Mouse (Mus musculus) embryonic facial prominence, embryonic 10.5 days (tissue): ENCODE results near the gene Hoxd10. TPM values are rescaled to one million over a fixed set of nuclear protein-coding genes. Genes with fewer than 3 reads are reported as not detected.

Experiments
- DNase-seq: peaks from one replicate; pipeline ENCODE4 v3.0.0-alpha.2; 2017; ENCODE audit warnings: low spot score
- H3K27ac ChIP-seq: fragments of 300-500 bp; sonication (generic); replicated peaks from 2 replicates; pipeline ENCODE4 v1.5.1; 2016; ENCODE audit warnings: mild to moderate bottlenecking
- H3K27me3 ChIP-seq: fragments of 300-500 bp; sonication (generic); replicated peaks from 2 replicates; pipeline ENCODE4 v1.6.1; 2016; ENCODE audit warnings: low read depth, mild to moderate bottlenecking; ENCODE audit not compliant: poor library complexity, severe bottlenecking
- H3K36me3 ChIP-seq: fragments of 300-500 bp; sonication (generic); replicated peaks from 2 replicates; pipeline ENCODE4 v1.6.1; 2016; ENCODE audit warnings: mild to moderate bottlenecking, moderate library complexity
- H3K4me1 ChIP-seq: fragments of 300-500 bp; sonication (generic); 2 replicates; pipeline ENCODE4 v1.6.1; 2016
- H3K4me3 ChIP-seq: fragments of 300-500 bp; sonication (generic); 2 replicates; pipeline ENCODE4 v1.5.1; 2016; ENCODE audit warnings: mild to moderate bottlenecking, moderate library complexity
- H3K9me3 ChIP-seq: fragments of 300-500 bp; sonication (generic); 2 replicates; pipeline ENCODE4 v1.6.1; 2016; ENCODE audit warnings: mild to moderate bottlenecking
- WGBS: fragments of 180-500 bp; shearing (Covaris S2); methylation state at CpG from one replicate; pipeline ENCODE4 v1.1.7; 2016; 5-methylcytosine and 5-hydroxymethylcytosine counted together
- polyA plus RNA-seq: library from polyadenylated mRNA; unstranded; fragments of >200 nt; fragmentation: Nextera tagmentation; extraction: Ambion mirVana; gene quantifications from 2 replicates; pipeline ENCODE4 v1.2.1, GENCODE M21; 2016

The Hoxd10 gene
- polyA plus RNA-seq, 1 experiment from 2014 or later: not detected

- peak; percentile 72 for DNase-seq
- H3K27ac ChIP-seq: no peak overlapping the region
These were observed 6.7 kb downstream of the Hoxd10 start for GRCm38 (mm10) chr2:74698201-74699052.

DNA sequence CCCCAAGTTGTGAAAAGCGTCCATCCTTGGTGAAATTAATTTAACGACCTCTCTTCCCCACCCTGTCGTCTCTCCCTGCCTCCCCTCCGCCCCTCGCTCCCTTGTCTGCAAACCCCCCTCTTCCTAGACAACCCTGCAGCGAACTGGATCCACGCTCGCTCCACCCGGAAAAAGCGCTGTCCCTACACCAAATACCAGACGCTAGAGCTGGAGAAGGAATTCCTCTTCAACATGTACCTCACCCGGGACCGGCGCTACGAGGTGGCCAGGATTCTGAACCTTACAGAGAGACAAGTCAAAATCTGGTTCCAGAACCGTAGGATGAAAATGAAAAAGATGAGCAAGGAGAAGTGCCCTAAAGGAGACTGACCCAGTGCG lies 7.3 kb downstream of the Hoxd10 start:
- no peak overlapping the region for H3K4me3 ChIP-seq
- H3K36me3 ChIP-seq: no peaks in the 10 kb centered on the region
- H3K9me3 ChIP-seq: no peaks in the 10 kb centered on the region
- H3K27ac ChIP-seq: no peak overlapping the region
- peaks cover 100% of the 10 kb centered on the region for H3K27me3 ChIP-seq
- DNase-seq: peak; percentile 56
- under 1% methylated on average over 17 of the region's 17 CpGs for WGBS
- H3K4me1 ChIP-seq: peaks cover 13% of the 10 kb centered on the region

More at GRCm38 (mm10) chr2:74698201-74699052, 6.7 kb downstream of the Hoxd10 start:
- H3K9me3 ChIP-seq: no peaks in the 10 kb centered on the region
- peaks cover 100% of the 10 kb centered on the region for H3K27me3 ChIP-seq
- H3K4me3 ChIP-seq: peak overlapping the region; percentile 47
- peaks cover 13% of the 10 kb centered on the region for H3K4me1 ChIP-seq
- 1% methylated on average over 86 of the region's 86 CpGs for WGBS
- H3K36me3 ChIP-seq: no peaks in the 10 kb centered on the region

DNA sequence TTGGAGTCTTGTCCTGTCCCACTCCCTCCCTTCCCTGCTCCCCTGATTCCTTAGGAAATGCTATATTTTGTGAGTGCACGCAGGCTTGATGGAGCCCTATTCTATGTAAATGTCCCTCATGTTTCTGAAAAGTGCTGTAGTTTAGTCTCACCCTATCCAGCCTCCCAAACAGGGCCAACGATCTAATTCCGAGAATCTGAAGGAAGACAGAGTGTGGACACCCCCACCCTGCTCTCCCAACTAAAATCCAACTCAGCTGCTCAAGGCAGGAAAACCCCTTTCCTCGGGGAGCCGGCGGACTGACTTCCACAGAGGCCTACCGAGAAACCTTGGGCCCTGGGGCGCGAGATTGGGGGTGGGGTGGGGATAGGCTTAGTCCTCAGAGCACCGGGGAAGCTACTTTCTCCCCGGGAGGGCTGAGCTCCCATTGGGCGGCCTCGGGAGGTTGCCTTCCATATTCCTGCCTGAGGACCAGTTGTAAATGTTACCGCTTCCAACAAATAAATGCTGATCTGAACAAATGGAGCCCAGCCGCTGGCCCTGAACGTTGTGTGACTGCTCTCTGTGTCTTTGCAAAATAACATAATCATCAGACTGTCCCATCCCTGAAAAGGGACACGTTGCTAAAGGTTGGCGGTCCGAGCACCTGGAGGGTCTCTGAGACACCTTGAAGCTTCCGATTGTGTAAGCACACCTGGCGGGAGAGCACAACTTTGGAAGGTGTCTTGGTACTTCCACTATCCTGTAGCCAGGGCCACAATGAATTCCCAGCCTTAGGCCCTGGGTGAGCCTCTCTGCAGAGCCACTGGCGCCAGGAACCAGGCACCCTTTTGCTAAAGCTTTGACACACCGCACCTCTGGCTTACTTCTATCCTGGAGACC lies 8.2 kb downstream of the Hoxd10 start:
- peak; percentile 45 for DNase-seq
- WGBS: 1% methylated on average over 23 of the region's 23 CpGs
- peaks cover 100% of the 10 kb centered on the region for H3K27me3 ChIP-seq

DNA sequence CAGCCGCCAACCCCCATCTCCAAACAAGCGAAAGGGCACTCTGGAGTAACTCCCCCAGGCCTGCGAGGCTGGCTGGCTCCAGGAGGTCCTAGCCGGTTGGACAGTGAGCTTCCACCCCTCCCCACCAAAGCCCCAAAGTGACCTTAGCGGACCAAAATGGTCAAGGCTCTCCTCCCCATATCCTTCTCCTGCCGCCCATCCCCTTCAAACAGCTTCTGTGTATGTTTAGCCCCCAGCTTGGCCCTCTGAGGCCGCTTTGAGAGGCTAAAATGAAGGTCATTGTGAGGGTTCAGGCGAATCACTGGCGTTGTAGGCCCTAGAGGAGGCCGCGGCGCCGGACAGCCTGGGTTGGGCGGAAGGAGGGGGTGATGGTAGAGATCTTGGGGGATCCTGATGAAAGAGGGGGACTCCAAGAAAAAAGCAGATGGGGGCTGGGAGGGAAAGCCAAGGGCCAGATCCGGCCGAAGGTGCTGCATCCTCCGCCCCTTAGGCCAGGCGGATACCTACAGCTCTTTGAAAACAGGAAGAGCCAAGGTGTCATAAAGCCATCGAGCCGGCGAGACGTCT lies 8.9 kb downstream of the Hoxd10 start:
- WGBS: 1% methylated on average over 22 of the region's 22 CpGs
- Histone ChIP-seq H3K27ac (no peak overlapping the region), H3K36me3 (no peaks in the 10 kb centered on the region), H3K27me3 (peaks cover 100% of the 10 kb centered on the region), H3K4me3 (no peak overlapping the region), H3K4me1 (peaks cover 25% of the 10 kb centered on the region), H3K9me3 (no peaks in the 10 kb centered on the region)
- DNase-seq: peak; percentile 49

More for the DNA sequence above, 8.2 kb downstream of the Hoxd10 start:
- H3K36me3 ChIP-seq: no peaks in the 10 kb centered on the region
- H3K27ac ChIP-seq: no peak overlapping the region
- peaks cover 18% of the 10 kb centered on the region for H3K4me1 ChIP-seq
- H3K4me3 ChIP-seq: no peak overlapping the region
- H3K9me3 ChIP-seq: no peaks in the 10 kb centered on the region

GRCm38 (mm10) chr2:74701949-74702819 lies 10.5 kb downstream of the Hoxd10 start:
- no peaks in the 10 kb centered on the region for H3K9me3 ChIP-seq
- H3K4me1 ChIP-seq: peaks cover 26% of the 10 kb centered on the region
- 11% methylated on average over 17 of the region's 17 CpGs for WGBS
- H3K27me3 ChIP-seq: peaks cover 100% of the 10 kb centered on the region
- no peak overlapping the region for H3K27ac ChIP-seq
- peak; percentile 83 for DNase-seq
- no peaks in the 10 kb centered on the region for H3K36me3 ChIP-seq
- no peak overlapping the region for H3K4me3 ChIP-seq

DNA sequence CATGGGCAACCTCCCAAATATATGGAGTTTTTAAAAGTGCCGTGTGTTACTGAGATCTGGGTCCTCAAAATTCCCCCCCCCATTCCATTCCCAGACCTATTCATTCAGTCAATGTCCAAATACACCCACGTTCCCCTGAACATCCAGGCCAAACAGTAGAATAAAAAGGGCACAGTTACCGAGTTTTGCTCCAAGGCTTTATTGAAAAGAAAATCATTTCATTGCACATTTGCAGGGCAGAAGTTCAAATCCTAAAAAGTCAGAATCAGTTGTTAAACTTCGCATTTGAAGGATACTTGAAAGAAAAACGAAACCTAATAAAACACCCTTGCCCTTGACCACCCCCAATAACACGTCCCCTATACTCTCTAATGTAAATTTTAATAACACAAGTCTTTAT lies 11.1 kb downstream of the Hoxd10 start:
- Histone ChIP-seq H3K4me3 (no peak overlapping the region), H3K9me3 (no peaks in the 10 kb centered on the region), H3K36me3 (no peaks in the 10 kb centered on the region), H3K27ac (no peak overlapping the region), H3K27me3 (peaks cover 100% of the 10 kb centered on the region), H3K4me1 (peaks cover 21% of the 10 kb centered on the region)
- WGBS: 11% methylated on average over 6 of the region's 6 CpGs
- peak; percentile 18 for DNase-seq

DNA sequence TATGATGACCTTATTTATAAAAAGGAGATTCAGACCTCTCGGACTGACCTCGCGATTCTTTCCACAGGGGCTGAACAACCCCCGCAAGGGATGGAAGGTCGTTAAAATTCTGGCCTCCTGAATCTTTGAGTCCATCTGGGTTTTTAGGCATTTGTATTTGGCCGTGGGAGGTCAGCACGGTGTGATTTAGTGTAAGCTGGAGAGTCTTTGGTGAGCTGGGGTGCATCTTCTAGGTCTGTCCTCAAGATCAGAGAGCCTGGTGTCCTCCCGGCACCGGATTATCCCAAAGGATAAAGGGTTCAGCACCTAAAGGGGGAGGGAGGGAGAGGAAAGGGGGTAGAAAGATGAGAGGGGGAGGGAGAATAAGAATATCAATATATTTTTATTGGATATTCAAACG lies 11.6 kb downstream of the Hoxd10 start:
- peaks cover 100% of the 10 kb centered on the region for H3K27me3 ChIP-seq
- WGBS: 3% methylated on average over 10 of the region's 10 CpGs
- no peaks in the 10 kb centered on the region for H3K9me3 ChIP-seq
- H3K27ac ChIP-seq: no peak overlapping the region
- peaks cover 16% of the 10 kb centered on the region for H3K4me1 ChIP-seq
- DNase-seq: no peak
- no peaks in the 10 kb centered on the region for H3K36me3 ChIP-seq
- H3K4me3 ChIP-seq: no peak overlapping the region

DNA sequence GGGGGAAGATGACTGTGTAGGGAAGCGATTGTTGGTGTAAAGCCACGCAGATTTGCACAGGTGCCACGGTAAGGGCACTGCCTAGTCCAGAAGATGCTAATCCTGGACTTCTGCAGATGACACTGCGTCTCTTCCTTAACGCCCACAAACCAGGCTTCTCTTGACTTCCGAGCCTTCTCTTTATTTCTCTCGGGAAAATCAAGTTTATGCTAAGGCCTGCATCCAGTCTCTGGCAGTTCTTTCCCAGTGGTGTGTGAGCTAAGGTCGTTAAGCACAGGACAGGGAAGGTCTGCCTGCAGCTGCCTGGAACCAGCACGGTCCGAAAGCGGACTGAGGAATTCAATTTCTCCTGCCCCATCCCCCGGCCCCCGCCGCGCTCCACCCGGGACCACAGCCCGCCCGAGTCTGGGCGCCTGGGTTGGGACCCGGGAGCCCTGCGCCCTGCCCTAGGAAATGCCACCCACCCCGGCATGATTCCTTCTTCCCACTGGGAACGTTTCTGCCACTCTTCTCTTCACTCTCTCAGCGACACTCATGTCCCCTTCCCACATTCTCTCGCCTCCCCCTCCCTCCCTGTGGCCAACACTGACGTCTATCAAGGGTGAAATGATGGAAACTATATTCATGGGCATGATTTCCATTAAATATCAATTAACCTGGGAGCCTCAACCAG lies 12.1 kb downstream of the Hoxd10 start:
- peaks cover 12% of the 10 kb centered on the region for H3K4me1 ChIP-seq
- no peak overlapping the region for H3K27ac ChIP-seq
- peak; percentile 52 for DNase-seq
- H3K9me3 ChIP-seq: no peaks in the 10 kb centered on the region
- 1% methylated on average over 26 of the region's 26 CpGs for WGBS
- H3K4me3 ChIP-seq: no peak overlapping the region
- H3K36me3 ChIP-seq: no peaks in the 10 kb centered on the region
- peaks cover 100% of the 10 kb centered on the region for H3K27me3 ChIP-seq

DNA sequence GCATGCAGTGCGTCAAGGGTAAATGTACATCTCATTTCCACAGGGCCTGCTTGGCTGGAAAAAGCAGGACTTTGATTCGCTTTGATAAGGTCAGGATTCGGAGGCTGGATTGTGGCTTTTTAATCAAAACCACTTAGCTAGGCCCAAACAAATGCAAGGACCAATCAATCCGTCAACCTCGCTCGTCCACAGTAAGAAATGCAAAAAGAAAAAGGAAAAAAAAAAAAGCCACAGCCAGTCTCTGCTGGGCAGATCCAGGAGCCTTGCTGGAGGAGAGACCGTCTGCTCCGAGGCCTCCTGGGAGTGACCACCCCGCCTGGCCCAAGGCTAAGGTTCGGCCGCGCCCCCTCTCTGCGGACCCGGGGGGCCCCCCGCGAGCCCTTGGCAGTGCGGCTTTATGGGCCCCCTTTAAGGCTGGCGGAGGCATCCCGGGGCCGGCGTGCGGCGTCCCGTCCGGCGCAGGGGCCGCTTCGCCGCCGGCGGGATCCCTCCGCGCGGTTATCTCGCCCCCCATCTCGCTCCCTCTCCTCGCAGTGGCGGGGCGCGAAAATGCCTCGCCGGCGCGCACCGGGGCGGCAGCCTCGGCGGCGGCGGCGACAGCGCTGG lies 12.8 kb downstream of the Hoxd10 start, which contains the start of gene Hoxd8:
Gene Hoxd8 (plus strand): TSS at position 223 of the 606 bp plus-strand sequence.
- H3K27me3 ChIP-seq: peaks cover 100% of the 10 kb centered on the region
- peak; percentile 75 for DNase-seq

GRCm38 (mm10) chr2:74704999-74705466 lies 13.3 kb downstream of the Hoxd10 start:
- Histone ChIP-seq H3K4me3 (peak overlapping the region; percentile 52), H3K27ac (no peak overlapping the region), H3K9me3 (no peaks in the 10 kb centered on the region), H3K27me3 (peaks cover 100% of the 10 kb centered on the region), H3K4me1 (peaks cover 12% of the 10 kb centered on the region), H3K36me3 (no peaks in the 10 kb centered on the region)
- WGBS: 3% methylated on average over 66 of the region's 66 CpGs
- DNase-seq: no peak

More for the DNA sequence above, 12.8 kb downstream of the Hoxd10 start, which contains the start of gene Hoxd8:
- H3K36me3 ChIP-seq: no peaks in the 10 kb centered on the region
- H3K27ac ChIP-seq: no peak within 1 kb of the TSS
- under 1% methylated on average over 49 of the region's 52 CpGs for WGBS
- H3K4me3 ChIP-seq: peak within 1 kb of the TSS; percentile 52
- no peaks in the 10 kb centered on the region for H3K9me3 ChIP-seq
- H3K4me1 ChIP-seq: peaks cover 12% of the 10 kb centered on the region
